Mouse (Mus musculus) ES-E14 (cell line): ENCODE measurements around the gene Cdc26.

Experiments
- CHD2 ChIP-seq: IDR thresholded peaks from 2 replicates; pipeline ENCODE4 v1.6.1; 2014; ENCODE audit warnings: mild to moderate bottlenecking, low read depth, low read length, inconsistent platforms
- HCFC1 ChIP-seq: IDR thresholded peaks from 2 replicates; pipeline ENCODE4 v1.6.1; 2012; ENCODE audit warnings: low read length, inconsistent platforms, borderline replicate concordance; ENCODE audit not compliant: insufficient read depth
- MAFK ChIP-seq: IDR thresholded peaks from 2 replicates; pipeline ENCODE4 v1.6.1; 2014; ENCODE audit warnings: mild to moderate bottlenecking, low read depth, low read length, inconsistent platforms; ENCODE audit not compliant: insufficient read depth
- ZC3H11A ChIP-seq: IDR thresholded peaks from 2 replicates; pipeline ENCODE4 v1.6.1; 2012; ENCODE audit warnings: low read depth, mild to moderate bottlenecking, inconsistent platforms, low read length, borderline replicate concordance
- ZNF384 ChIP-seq: IDR thresholded peaks from 2 replicates; pipeline ENCODE4 v1.6.1; 2012; ENCODE audit warnings: low read depth, low read length, inconsistent platforms

DNA sequence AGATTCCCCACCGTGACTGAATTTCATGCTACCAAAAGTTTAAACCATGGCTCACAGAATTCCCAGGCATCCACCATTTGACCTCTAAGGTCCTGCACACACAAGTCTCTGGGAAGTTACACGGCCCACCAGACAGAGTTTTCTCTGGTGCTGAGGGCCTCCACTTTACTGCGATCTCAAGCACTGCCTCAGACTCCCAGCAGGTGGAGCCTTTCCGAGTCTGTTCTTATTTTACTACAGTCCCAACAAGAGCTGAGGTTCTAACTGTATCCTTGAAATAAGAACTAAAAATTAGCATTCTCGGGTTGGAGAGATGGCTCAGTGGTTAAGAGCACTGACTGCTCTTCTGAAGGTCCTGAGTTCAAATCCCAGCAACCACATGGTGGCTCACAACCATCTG is 46.6 kb upstream of the Cdc26 start:
- TF ChIP-seq HCFC1 (no peak), ZC3H11A (no peak), MAFK (no peak), ZNF384 (no peak), CHD2 (no peak)
